Mouse (Mus musculus) adrenal gland, postnatal 14 days (tissue): ENCODE data around the gene Gm43738. TPM values are rescaled to one million over a fixed set of nuclear protein-coding genes. Genes with fewer than 3 reads are reported as not detected.
A peak's percentile ranks its signal among the peaks of the same experiment; 100 is the strongest.
"Not testable (repeated sequence)": the region's sequence is repeated elsewhere in the genome, so short reads cannot be mapped to it uniquely, and the experiment has no call there.

Experiments used
- DNase-seq: peaks from one replicate; pipeline ENCODE4 v3.0.0; 2021; ENCODE audit warnings: mixed read lengths
- total RNA-seq: library from RNA; stranded (reverse); gene quantifications from 2 replicates; pipeline ENCODE4 v1.2.3, GENCODE M21; 2021

Gene Gm43738
- total RNA-seq, 1 experiment from 2014 or later: not detected

- DNase-seq: peak; percentile 96
These were observed 1.1 kb upstream of the Gm43738 start, which contains the start of gene Fdps for GRCm38 (mm10) chr3:89101812-89102494. TSS of gene Fdps (minus strand) at chr3:89101959.

DNA sequence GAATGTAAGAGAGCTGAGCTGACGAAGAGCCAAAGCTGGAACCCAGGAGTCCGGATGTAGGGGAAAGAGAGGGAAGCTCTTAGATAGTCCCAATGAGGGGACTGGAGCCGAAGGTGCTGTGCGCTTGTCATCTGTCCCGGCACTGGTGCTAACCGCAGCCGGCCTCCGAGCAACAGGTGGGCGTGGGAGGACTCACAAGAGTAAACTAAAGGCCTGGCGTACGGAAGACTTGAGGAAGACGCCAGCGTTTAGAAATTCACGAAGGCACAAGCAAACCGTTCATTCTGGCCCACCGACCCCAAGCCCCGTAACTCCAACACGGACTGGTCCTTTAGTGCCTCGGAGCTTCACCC lies 536 bp upstream of the Gm43738 start:
- DNase-seq: no peak

DNA sequence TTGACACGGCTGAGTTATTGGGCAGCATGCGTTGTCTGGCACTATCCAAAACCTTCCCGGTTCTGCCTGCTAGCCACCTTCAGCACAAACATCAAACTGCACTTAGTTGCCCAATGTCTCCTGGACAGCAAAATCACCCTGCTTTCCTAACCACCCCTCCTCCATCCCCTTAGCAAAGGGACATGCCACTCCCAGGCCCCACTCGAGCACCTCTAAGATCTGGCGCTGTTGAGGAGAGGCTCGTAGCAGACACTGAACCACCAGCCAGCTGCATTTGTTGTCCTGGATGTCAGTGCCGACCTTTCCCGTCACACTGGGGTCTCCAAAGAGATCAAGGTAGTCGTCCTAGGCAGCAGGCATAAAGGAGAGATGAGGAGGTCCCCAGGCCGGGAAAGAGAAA lies 6.9 kb downstream of the Gm43738 start:
- no peak for DNase-seq

DNA sequence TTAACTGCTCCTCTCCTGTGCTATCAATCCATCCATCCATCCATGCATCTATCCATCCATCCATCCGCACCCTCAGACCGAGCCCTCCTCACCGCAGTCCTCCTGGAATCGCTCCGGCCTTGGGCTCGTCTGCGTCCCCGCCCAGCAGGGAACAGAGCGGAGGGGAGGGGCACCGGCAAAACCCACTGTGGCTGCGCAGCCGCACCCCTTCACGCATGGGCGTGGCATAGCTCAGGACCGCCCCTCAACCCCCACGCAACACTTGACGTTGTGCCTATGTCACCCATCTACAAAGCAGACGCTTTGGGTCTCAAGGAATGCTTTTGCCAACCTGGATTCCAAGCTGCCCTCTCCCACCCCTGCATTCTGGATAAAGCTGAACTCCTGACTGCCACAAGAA lies 7.7 kb downstream of the Gm43738 start, which contains the start of gene Rusc1:
Gene Rusc1 (minus strand): TSS at position 137 of the 400 bp plus-strand sequence.
- peak; percentile 94 for DNase-seq

- DNase-seq: no peak
These were observed 8.3 kb downstream of the Gm43738 start for GRCm38 (mm10) chr3:89092509-89093090.

DNA sequence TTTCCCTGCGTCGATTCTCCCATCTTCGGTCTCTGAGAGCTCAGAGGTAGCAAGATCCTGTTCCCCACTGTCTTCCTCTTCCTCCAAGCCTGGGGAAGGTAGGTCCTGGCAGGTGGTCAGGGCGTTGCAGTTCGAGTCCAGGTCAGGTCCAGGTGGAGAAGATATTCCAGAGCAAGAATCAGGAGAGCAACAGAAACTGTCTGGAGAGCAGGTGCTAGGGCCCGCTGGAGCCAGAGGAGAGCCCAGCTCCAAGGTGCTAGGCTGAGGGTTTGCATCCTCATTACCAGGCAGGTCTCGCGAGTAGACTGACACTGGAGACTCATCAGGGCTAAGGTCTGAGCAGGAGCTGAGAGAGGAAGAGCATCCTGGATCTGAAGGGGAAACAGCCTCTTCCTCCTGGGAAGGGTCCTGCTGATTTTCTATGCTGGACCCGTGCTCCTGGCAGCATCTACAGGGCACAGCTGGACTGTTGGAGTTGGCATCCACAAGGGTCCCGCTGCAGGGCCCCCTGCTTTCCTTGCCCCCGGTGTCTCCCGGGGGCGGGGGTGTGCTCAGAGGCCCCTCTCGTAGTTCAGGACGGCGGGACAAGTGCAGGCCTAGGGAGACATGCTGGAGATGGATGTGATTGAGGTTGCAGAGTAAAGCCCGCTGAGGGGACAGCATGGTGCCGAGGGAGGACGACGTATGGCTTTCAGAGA lies 8.9 kb downstream of the Gm43738 start:
- no peak for DNase-seq

- peak; percentile 92 for DNase-seq
These were observed 9.9 kb downstream of the Gm43738 start for GRCm38 (mm10) chr3:89090694-89091655.

- DNase-seq: peak; percentile 91
These were observed 10.9 kb downstream of the Gm43738 start for GRCm38 (mm10) chr3:89089882-89090591.

GRCm38 (mm10) chr3:89088974-89089373 lies 11.9 kb downstream of the Gm43738 start:
- peak; percentile 13 for DNase-seq

DNA sequence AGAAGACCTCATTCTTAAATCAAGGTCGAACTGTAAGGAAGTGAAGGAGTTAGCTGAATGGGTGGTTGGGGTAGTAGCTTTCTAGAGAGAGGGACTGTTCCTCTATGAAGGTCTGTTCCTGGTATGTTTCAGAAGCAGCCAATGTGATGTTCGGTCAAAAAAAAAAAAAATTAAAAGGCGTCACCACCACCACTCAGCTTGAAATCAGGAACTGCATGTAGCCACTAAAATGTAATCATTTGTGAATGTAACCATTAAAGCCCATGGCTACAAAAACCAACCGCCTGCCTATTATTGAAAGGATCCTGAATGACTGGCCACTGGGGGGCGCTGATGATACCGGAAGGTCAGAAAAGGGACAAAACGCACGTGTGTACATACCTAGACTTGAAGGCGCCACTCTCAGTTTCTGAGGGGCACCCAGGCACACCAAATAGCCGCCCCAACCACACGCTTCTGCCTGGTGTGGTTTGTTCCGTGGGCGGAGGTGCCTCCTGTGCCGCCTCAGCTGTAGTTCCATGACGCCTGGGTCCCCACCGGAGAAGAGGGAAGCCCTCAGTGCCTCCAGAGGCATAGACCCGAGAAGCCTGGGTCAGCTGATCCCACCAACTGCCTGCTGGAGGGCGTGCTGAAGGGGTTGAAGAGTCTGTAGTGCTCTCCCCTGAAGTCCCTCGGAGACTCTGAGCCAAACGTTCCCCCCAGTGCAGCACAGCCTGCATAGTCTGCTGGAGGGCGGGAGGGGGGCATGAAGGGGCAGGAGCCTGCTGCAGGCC lies 13.4 kb downstream of the Gm43738 start:
- peak; percentile 91 for DNase-seq

GRCm38 (mm10) chr3:89084654-89085190 lies 16.2 kb downstream of the Gm43738 start:
- no peak for DNase-seq

GRCm38 (mm10) chr3:89084133-89084532 lies 16.8 kb downstream of the Gm43738 start:
- DNase-seq: no peak

DNA sequence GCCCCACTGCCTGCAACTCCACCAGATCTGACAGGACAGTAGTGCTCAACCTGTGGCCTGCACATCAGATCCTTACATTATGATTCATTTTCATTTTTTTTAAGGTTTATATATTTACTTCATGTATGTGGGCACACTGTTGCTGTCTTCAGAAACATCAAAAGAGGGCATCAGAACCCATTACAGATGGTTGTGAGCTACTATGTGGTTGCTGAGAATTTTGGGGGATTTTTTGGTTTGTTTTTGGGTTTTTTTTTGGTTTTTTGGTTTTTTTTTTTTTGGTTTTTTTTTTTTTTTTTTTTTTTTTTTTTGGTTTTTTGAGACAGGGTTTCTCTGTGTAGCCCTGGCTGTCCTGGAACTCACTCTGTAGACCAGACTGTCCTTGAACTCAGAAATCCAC lies 18.6 kb downstream of the Gm43738 start:
- not testable (repeated sequence) for DNase-seq

GRCm38 (mm10) chr3:89077383-89077782 lies 23.5 kb downstream of the Gm43738 start:
- DNase-seq: no peak

GRCm38 (mm10) chr3:89067265-89067664 lies 33.6 kb downstream of the Gm43738 start:
- DNase-seq: no peak

GRCm38 (mm10) chr3:89061696-89062095 lies 39.2 kb downstream of the Gm43738 start:
- DNase-seq: no peak

GRCm38 (mm10) chr3:89058783-89059182 lies 42.1 kb downstream of the Gm43738 start:
- DNase-seq: peak; percentile 45

DNA sequence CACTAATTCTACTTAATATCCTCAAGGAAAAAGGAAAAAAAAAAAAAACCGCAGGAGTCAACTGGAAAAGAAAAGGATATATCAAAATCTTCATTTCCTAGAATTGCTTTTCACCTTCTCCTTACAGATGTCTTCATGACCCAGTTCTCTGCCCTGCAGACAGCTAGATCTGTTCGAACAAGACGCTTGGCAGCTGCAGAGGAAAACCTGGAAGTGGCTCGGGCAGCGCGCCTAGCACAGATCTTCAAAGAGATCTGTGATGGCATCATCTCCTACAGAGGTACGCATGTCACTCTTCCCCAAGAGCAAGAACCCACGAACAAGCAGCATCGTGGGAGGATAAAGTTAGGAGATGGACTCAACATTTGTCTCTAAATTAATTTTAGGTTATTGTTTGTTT lies 42.5 kb downstream of the Gm43738 start:
- no peak for DNase-seq

- no peak for DNase-seq
These were observed 57.5 kb downstream of the Gm43738 start for GRCm38 (mm10) chr3:89043359-89043758.
